Mouse (Mus musculus) liver, embryonic 16.5 days (tissue): ENCODE results near the gene Trabd2b. TPM values are rescaled to one million over a fixed set of nuclear protein-coding genes. Genes with fewer than 3 reads are reported as not detected.

Experiments
- ATAC-seq: fragments of 200-750 bp; cut with Nextera tagmentation; 2 replicates; pipeline ENCODE4 v1.8.0; 2017; ENCODE audit warnings: low read depth, mild to moderate bottlenecking, moderate number of reproducible peaks, moderate library complexity
- H3K27ac ChIP-seq: fragments of 300-500 bp; sonication (generic); 2 replicates; pipeline ENCODE4 v1.5.1; 2014; ENCODE audit warnings: mild to moderate bottlenecking, low read length
- H3K27me3 ChIP-seq: fragments of 300-500 bp; sonication (generic); 2 replicates; pipeline ENCODE4 v1.6.1; 2014; ENCODE audit warnings: low read depth, low read length, mixed read lengths; ENCODE audit not compliant: control insufficient read depth, insufficient read depth
- H3K36me3 ChIP-seq: fragments of 300-500 bp; sonication (generic); 2 replicates; pipeline ENCODE4 v1.6.1; 2014; ENCODE audit warnings: mild to moderate bottlenecking; ENCODE audit not compliant: control insufficient read depth, insufficient read depth
- H3K4me1 ChIP-seq: fragments of 300-500 bp; sonication (generic); 2 replicates; pipeline ENCODE4 v1.6.1; 2014; ENCODE audit warnings: low read depth, low read length, mixed read lengths; ENCODE audit not compliant: control insufficient read depth
- H3K4me2 ChIP-seq: fragments of 300-500 bp; sonication (generic); 2 replicates; pipeline ENCODE4 v1.6.1; 2014; ENCODE audit warnings: low read depth, low read length, mixed read lengths
- H3K4me3 ChIP-seq: fragments of 300-500 bp; sonication (generic); 2 replicates; pipeline ENCODE4 v1.5.1; 2014; ENCODE audit warnings: low read depth, mild to moderate bottlenecking, low read length
- H3K9ac ChIP-seq: fragments of 300-500 bp; sonication (generic); 2 replicates; pipeline ENCODE4 v1.6.1; 2014; ENCODE audit warnings: low read depth, low read length
- H3K9me3 ChIP-seq: fragments of 300-500 bp; sonication (generic); replicated peaks from 2 replicates; pipeline ENCODE4 v1.6.1; 2016; ENCODE audit warnings: low read length; ENCODE audit not compliant: control insufficient read depth
- WGBS: fragments of 180-500 bp; shearing (Covaris S2); extraction: QIAGEN DNeasy Blood & Tissue Kit; methylation state at CpG from one replicate; pipeline ENCODE4 v1.1.7; 2014; ENCODE audit not compliant: insufficient replicate concordance; 5-methylcytosine and 5-hydroxymethylcytosine counted together
- polyA plus RNA-seq: library from polyadenylated mRNA; unstranded; fragments of >200 nt; fragmentation: Nextera tagmentation; extraction: Ambion mirVana; gene quantifications from 2 replicates; pipeline ENCODE4 v1.2.1, GENCODE M21; 2015

Trabd2b gene
- 0.06 and 0.12 TPM in 2 replicates for polyA plus RNA-seq

DNA sequence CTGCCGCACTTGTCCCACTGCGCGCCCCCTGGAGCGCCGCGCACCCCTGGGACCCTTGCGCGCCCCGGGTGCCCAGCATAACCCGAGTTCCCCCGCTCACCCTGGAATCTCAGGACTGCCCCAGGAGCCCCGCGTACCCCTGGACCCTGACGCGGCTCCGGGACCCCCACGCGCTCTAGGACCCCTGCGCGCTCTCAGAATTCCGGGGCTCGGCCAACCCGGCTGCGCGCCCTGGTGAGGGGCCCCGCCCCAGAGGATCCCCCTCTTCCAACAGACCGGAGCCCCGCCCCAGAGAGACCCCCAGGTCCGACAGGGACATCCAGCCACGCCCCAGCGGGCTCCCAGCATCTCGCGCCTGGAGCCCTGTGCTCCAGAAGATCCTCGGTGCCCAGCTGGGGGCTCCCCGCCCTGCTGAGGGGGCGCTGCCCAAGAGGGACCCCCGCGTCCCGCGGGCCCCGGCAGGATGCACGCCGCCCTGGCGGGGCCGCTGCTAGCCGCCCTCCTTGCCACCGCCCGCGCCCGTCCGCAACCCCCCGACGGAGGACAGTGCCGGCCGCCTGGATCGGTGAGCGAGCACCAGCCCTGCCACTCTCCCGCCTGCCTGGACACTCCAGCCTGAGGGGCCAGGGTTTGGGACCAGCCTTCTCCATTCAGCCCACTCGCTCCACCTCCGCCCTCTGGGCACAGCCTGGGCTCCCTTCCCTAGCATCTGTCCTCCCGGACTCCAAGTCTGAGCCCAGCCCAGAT is at the start of gene Trabd2b:
Gene Trabd2b (plus strand): TSS at position 370 of the 747 bp plus-strand sequence.
- H3K4me3 ChIP-seq: peak within 1 kb of the TSS; percentile 51
- 0 out of 2 replicates have a peak, but pooled peaks have one; percentile 21 for ATAC-seq
- WGBS: 2% methylated on average over 46 of the region's 61 CpGs
- peaks cover 37% of the 10 kb centered on the region for H3K27me3 ChIP-seq
- no peak within 1 kb of the TSS for H3K27ac ChIP-seq
- no peaks in the 10 kb centered on the region for H3K36me3 ChIP-seq
- H3K4me1 ChIP-seq: peaks cover 2% of the 10 kb centered on the region; the same call in 1 of the 2 replicates
- peak within 1 kb of the TSS; percentile 64 for H3K4me2 ChIP-seq
- no peak within 1 kb of the TSS for H3K9ac ChIP-seq
- no peaks in the 10 kb centered on the region for H3K9me3 ChIP-seq

DNA sequence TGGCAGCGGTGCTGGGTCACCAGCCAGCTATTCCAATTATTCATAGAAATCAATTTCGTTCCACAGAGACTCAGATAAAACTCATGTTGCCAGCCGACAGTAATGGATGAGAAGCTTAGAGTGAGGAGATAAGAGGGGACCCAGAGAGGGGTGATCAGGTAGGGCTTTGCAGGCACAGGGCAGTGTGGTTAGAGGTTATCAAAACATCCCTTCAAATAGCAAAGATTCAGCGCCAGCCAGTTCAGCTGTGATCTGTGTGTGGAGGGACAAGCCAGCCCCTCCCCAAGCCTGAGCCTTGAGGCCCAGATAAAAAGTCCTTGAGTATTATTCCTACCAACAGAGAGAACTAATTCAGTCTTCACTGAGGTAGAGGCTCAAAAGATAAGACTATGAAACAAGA is 49.1 kb upstream of the Trabd2b start:
- H3K4me3 ChIP-seq: no peak overlapping the region
- WGBS: 16% methylated on average over 4 of the region's 4 CpGs
- no peak overlapping the region for H3K4me2 ChIP-seq
- H3K4me1 ChIP-seq: no peaks in the 10 kb centered on the region
- no peaks in the 10 kb centered on the region for H3K27me3 ChIP-seq
- no peak overlapping the region for H3K9ac ChIP-seq
- no peak; the same call in 1 of the 2 replicates for ATAC-seq
- no peaks in the 10 kb centered on the region for H3K36me3 ChIP-seq
- no peak overlapping the region for H3K27ac ChIP-seq
- H3K9me3 ChIP-seq: no peaks in the 10 kb centered on the region

DNA sequence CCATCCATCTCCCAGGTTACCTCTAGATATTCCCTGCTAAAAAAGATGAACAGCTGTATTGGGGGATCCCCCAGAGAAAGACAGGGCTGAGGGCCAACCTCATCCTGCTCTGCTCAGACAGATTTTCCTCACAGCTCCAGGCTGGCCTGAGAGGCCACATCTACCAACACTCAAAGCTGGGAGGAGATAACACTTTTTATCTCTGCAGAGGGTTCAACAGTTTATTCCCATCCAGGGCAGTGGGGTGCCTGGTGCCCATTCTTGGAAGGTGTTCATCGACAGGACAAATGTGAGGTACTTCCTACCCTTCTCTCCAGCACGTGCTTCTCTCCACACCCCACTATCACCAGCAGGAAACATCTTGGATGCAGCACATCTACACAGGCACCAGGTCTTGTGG is 47.6 kb upstream of the Trabd2b start:
- H3K4me2 ChIP-seq: no peak overlapping the region
- no peaks in the 10 kb centered on the region for H3K4me1 ChIP-seq
- no peaks in the 10 kb centered on the region for H3K27me3 ChIP-seq
- no peaks in the 10 kb centered on the region for H3K36me3 ChIP-seq
- no peaks in the 10 kb centered on the region for H3K9me3 ChIP-seq
- no peak overlapping the region for H3K9ac ChIP-seq
- 30% methylated on average over 2 of the region's 2 CpGs for WGBS
- no peak for ATAC-seq
- H3K4me3 ChIP-seq: no peak overlapping the region
- H3K27ac ChIP-seq: no peak overlapping the region

- ATAC-seq: no peak
- Histone ChIP-seq H3K36me3 (no peaks in the 10 kb centered on the region), H3K4me2 (no peak overlapping the region), H3K27me3 (no peaks in the 10 kb centered on the region), H3K4me1 (no peaks in the 10 kb centered on the region), H3K9ac (no peak overlapping the region), H3K4me3 (no peak overlapping the region), H3K27ac (no peak overlapping the region), H3K9me3 (no peaks in the 10 kb centered on the region)
- 68% methylated on average over 1 of the region's 1 CpGs for WGBS
Measured at GRCm38 (mm10) chr4:114359818-114360217, 46.7 kb upstream of the Trabd2b start.

- Histone ChIP-seq H3K9me3 (no peaks in the 10 kb centered on the region), H3K9ac (no peak overlapping the region), H3K4me2 (no peak overlapping the region), H3K27ac (no peak overlapping the region), H3K36me3 (no peaks in the 10 kb centered on the region), H3K4me1 (no peaks in the 10 kb centered on the region), H3K4me3 (no peak overlapping the region), H3K27me3 (no peaks in the 10 kb centered on the region)
- 65% methylated on average over 2 of the region's 2 CpGs for WGBS
- no peak for ATAC-seq
Measured at GRCm38 (mm10) chr4:114361336-114361735, 45.2 kb upstream of the Trabd2b start.

DNA sequence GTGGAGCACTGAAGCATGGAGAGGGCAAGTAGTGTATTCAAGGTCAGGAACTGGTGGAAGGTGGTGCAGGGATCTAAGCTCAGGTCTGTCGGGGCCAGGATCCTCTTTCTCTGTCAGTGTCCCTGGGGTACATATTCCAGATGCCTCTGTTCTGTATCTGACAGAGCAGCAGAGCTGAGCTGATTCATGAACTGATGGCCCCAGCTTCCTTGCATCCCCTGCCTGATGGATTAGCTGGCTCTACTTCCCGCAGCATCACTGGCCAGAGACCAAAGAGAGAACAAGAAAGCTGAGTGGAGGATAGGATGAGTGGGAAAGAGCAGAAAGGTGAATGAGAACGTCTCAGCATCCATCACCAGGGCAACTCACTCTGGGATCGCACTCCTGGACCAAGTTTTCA is 41.5 kb upstream of the Trabd2b start:
- no peaks in the 10 kb centered on the region for H3K9me3 ChIP-seq
- 55% methylated on average over 4 of the region's 4 CpGs for WGBS
- no peak overlapping the region for H3K27ac ChIP-seq
- no peaks in the 10 kb centered on the region for H3K4me1 ChIP-seq
- no peak for ATAC-seq
- H3K36me3 ChIP-seq: no peaks in the 10 kb centered on the region
- no peaks in the 10 kb centered on the region for H3K27me3 ChIP-seq
- H3K9ac ChIP-seq: no peak overlapping the region
- H3K4me3 ChIP-seq: no peak overlapping the region
- no peak overlapping the region for H3K4me2 ChIP-seq

DNA sequence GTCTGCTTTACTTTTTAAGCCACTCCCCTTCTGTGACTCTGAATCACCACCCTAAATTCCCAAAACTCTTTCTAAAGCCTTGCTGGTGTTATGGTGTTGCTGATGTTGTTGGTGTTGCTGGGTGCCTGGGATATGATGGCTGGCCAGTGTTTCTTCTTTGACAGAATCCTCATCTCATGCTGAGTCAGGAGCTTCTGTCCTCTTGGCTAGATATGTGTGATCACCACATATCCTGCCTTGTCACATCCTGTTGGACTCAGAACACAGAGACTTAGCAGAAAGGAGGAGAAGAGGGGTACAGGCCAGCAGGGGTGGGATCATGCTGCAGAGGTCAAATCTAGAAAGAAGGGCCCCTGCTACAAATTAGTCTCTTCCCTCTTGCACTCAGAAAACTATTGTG is 40.9 kb upstream of the Trabd2b start:
- Histone ChIP-seq H3K36me3 (no peaks in the 10 kb centered on the region), H3K27ac (no peak overlapping the region), H3K9ac (no peak overlapping the region), H3K27me3 (no peaks in the 10 kb centered on the region), H3K9me3 (no peaks in the 10 kb centered on the region), H3K4me2 (no peak overlapping the region), H3K4me1 (no peaks in the 10 kb centered on the region), H3K4me3 (no peak overlapping the region)
- no peak for ATAC-seq

- ATAC-seq: no peak
- no peaks in the 10 kb centered on the region for H3K4me1 ChIP-seq
Measured at GRCm38 (mm10) chr4:114367005-114367404, 39.5 kb upstream of the Trabd2b start.

GRCm38 (mm10) chr4:114367840-114368239 is 38.7 kb upstream of the Trabd2b start:
- Histone ChIP-seq H3K36me3 (no peaks in the 10 kb centered on the region), H3K27ac (no peak overlapping the region), H3K4me2 (no peak overlapping the region), H3K4me1 (no peaks in the 10 kb centered on the region), H3K9me3 (no peaks in the 10 kb centered on the region), H3K4me3 (no peak overlapping the region), H3K27me3 (no peaks in the 10 kb centered on the region), H3K9ac (no peak overlapping the region)
- WGBS: 44% methylated on average over 7 of the region's 7 CpGs
- no peak for ATAC-seq

More at GRCm38 (mm10) chr4:114367005-114367404, 39.5 kb upstream of the Trabd2b start:
- H3K27ac ChIP-seq: no peak overlapping the region
- no peak overlapping the region for H3K9ac ChIP-seq
- no peak overlapping the region for H3K4me3 ChIP-seq
- 55% methylated on average over 2 of the region's 2 CpGs for WGBS
- H3K36me3 ChIP-seq: no peaks in the 10 kb centered on the region
- no peak overlapping the region for H3K4me2 ChIP-seq
- H3K9me3 ChIP-seq: no peaks in the 10 kb centered on the region
- H3K27me3 ChIP-seq: no peaks in the 10 kb centered on the region
